Mouse (Mus musculus): ENCODE results near the gene Lrrc45. TPM values are rescaled to one million over a fixed set of nuclear protein-coding genes. Genes with fewer than 3 reads are reported as not detected.
A peak's percentile ranks its signal among the peaks of the same experiment; 100 is the strongest.
"Not testable (repeated sequence)": the region's sequence is repeated elsewhere in the genome, so short reads cannot be mapped to it uniquely, and the experiment has no call there.

Gene Lrrc45
- polyA plus RNA-seq, 1 experiment from 2014 or later = 71.8 TPM

DNA sequence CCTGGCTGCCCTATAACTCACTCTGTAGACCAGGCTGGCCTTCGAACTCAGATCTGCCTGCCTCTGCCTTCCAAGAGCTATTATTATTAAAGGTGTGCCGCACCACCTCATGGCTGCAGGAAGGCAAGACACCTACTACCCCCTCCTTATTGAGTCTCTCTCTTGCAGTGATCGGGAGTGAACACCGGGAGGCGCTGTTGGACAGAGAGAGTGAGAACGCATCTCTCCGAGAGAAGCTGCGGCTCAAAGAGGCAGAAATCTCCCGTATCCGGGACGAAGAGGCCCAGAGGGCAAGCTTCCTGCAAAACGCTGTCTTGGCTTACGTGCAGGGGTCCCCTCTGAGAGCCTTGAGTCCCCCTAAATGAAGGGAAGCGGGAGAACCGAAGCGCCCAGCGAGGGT is 6.7 kb downstream of the Lrrc45 start:
- H3K27ac ChIP-seq = peak overlapping the region; percentile 74
- H3K4me1 ChIP-seq (replicated peaks) = peaks cover 23% of the 10 kb centered on the region
- H3K27me3 ChIP-seq = peaks cover 14% of the 10 kb centered on the region
- H3K9me3 ChIP-seq = no peaks in the 10 kb centered on the region
- peaks cover 40% of the 10 kb centered on the region for H3K36me3 ChIP-seq
- ATAC-seq = peak; percentile 28; the same call in 1 of the 2 replicates
- WGBS = 10% methylated on average over 17 of the region's 17 CpGs
- peak overlapping the region; percentile 98 for H3K4me2 ChIP-seq (replicated peaks)
- H3K9ac ChIP-seq (replicated peaks) = peak overlapping the region; percentile 95
- peak overlapping the region; percentile 73 for H3K4me3 ChIP-seq (replicated peaks)

DNA sequence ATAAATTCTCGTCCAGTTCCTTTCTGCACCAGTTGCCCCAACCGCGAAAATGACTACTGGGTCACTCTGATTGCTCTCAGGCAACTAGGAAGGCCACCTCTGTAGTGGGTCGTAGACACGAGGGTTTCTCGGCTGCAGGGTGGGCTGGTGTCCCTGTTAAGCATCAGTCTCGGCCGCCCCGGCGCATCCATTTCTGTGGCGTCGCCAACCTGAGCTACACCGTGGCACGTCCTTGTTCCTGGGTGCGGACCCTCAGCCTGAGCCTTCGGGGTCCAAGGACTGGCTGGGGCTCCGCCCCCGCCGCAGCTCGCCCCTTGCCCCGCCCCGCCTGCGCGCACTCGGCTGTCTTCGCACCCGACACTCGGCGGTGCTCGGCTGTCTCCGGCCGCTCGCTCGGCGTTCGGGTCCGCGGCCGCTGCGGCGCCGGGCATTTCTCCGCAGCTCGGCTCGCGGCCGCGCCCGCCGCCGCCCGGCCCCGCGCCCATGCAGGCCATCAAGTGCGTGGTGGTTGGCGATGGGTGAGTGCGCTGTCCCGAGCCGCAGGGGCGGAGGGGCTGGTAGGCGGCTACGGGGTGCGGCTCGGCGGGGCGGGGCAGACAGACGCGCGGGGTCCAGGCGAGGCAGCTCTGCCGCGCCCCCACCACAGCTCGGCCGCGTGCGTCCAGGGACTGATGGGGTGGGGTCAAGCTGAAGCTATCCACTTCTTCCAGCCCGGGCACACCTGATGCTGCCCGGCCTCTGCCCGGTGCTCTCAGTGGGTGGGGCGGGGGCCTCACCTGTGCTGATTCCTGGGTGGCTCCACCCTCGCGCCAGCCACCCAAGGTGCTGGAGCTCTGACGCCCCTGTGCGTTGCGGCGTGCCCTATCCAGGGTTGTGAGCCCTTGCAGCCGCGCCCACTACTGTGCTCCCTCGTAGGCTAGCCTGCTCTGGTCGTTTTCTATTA is 7.7 kb downstream of the Lrrc45 start, which contains the start of gene Rac3:
Rac3 (plus strand) TSS at position 347 of the 943 bp plus-strand sequence.
- peaks cover 22% of the 10 kb centered on the region for H3K27me3 ChIP-seq
- H3K4me1 ChIP-seq (replicated peaks) = peaks cover 23% of the 10 kb centered on the region
- WGBS = under 1% methylated on average over 89 of the region's 90 CpGs
- peak within 1 kb of the TSS; percentile 95 for H3K9ac ChIP-seq (replicated peaks)
- H3K4me3 ChIP-seq (replicated peaks) = peak within 1 kb of the TSS; percentile 73
- peak within 1 kb of the TSS; percentile 98 for H3K4me2 ChIP-seq (replicated peaks)
- ATAC-seq = peak; percentile 86
- H3K27ac ChIP-seq = peak within 1 kb of the TSS; percentile 74
- H3K9me3 ChIP-seq = no peaks in the 10 kb centered on the region
- H3K36me3 ChIP-seq = peaks cover 30% of the 10 kb centered on the region

DNA sequence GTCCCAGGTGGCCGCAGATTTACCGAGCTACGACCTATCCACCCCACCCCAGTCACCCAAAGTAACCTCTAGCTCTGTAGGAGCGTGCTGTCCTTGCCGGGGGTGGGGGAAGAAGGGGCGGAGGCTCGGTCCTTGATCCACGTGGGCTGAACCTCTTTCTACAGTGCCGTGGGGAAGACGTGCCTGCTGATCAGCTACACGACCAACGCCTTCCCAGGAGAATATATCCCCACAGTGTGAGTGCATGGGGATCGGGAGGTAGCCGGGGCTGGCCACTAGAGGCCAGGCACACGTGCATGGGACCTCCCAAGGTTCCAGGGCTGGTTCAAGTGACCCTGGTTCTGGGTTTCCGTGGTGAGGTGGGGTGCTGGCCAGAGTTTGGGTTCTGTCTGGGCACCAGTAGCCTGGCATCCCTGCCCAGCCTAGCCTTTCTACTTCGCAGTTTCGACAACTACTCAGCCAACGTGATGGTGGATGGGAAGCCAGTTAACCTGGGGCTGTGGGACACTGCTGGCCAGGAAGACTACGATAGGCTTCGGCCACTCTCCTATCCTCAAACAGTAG is 8.4 kb downstream of the Lrrc45 start:
- Histone ChIP-seq H3K4me3 (replicated peaks) (peak overlapping the region; percentile 73), H3K9ac (replicated peaks) (peak overlapping the region; percentile 95), H3K27me3 (peaks cover 22% of the 10 kb centered on the region), H3K4me2 (replicated peaks) (peak overlapping the region; percentile 98), H3K9me3 (no peaks in the 10 kb centered on the region), H3K4me1 (replicated peaks) (peaks cover 30% of the 10 kb centered on the region), H3K27ac (no peak overlapping the region), H3K36me3 (peaks cover 26% of the 10 kb centered on the region)
- 22% methylated on average over 21 of the region's 21 CpGs for WGBS
- no peak; the same call in 1 of the 2 replicates for ATAC-seq

DNA sequence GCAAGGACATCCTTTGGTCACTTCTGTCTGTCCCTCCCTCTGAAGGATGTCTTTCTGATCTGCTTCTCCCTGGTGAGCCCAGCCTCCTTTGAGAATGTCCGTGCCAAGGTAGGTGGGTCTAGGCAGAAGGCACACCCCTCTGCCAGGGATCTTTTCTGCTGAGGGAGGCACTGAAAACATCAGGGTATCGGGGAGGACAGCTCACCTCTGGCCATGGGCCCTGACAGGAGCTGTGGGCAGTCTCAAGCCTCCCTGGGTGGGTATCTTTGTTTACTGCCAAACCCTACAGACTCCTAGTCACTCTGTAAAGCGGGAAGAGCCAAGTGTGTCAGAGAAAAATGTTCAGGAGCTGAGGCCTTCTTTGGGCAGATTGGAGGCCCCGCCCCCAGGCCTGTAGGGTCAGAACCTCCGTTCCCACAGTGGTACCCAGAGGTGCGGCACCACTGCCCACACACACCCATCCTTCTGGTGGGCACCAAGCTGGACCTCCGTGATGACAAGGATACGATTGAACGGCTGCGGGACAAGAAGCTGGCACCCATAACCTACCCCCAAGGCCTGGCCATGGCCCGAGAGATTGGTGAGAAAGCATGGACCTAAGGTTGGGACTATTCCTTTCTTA is 9.1 kb downstream of the Lrrc45 start:
- Histone ChIP-seq H3K36me3 (peaks cover 19% of the 10 kb centered on the region), H3K9me3 (no peaks in the 10 kb centered on the region), H3K4me1 (replicated peaks) (peaks cover 30% of the 10 kb centered on the region), H3K4me3 (replicated peaks) (no peak overlapping the region; the same call in 1 of the 2 replicates), H3K9ac (replicated peaks) (no peak overlapping the region; the same call in 1 of the 2 replicates), H3K27me3 (peaks cover 23% of the 10 kb centered on the region), H3K27ac (no peak overlapping the region), H3K4me2 (replicated peaks) (peak overlapping the region; percentile 98)
- ATAC-seq = no peak
- WGBS = 88% methylated on average over 11 of the region's 11 CpGs

DNA sequence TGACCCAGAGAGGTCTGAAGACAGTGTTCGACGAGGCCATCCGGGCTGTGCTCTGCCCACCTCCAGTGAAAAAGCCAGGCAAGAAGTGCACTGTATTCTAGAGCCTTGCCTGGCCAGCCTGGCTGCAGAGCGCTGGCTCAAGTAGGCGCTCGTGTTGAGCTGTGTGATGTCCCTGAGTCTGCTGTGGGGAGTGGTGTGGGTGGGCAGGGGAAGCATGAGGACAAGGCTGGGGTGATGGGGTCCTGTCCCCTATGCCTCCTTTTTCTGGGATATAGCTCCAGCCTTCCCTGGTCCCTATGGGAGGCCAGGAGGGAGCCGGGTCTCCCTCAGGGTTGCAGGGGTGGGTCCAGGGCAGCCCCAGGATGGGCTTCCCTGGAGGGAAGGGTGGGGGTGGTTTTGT is 9.8 kb downstream of the Lrrc45 start:
- Histone ChIP-seq H3K27me3 (peaks cover 29% of the 10 kb centered on the region), H3K4me3 (replicated peaks) (no peak overlapping the region), H3K9me3 (no peaks in the 10 kb centered on the region), H3K36me3 (peaks cover 12% of the 10 kb centered on the region), H3K27ac (no peak overlapping the region), H3K4me1 (replicated peaks) (peaks cover 30% of the 10 kb centered on the region), H3K9ac (replicated peaks) (no peak overlapping the region), H3K4me2 (replicated peaks) (no peak overlapping the region)
- ATAC-seq = no peak
- 80% methylated on average over 7 of the region's 7 CpGs for WGBS

DNA sequence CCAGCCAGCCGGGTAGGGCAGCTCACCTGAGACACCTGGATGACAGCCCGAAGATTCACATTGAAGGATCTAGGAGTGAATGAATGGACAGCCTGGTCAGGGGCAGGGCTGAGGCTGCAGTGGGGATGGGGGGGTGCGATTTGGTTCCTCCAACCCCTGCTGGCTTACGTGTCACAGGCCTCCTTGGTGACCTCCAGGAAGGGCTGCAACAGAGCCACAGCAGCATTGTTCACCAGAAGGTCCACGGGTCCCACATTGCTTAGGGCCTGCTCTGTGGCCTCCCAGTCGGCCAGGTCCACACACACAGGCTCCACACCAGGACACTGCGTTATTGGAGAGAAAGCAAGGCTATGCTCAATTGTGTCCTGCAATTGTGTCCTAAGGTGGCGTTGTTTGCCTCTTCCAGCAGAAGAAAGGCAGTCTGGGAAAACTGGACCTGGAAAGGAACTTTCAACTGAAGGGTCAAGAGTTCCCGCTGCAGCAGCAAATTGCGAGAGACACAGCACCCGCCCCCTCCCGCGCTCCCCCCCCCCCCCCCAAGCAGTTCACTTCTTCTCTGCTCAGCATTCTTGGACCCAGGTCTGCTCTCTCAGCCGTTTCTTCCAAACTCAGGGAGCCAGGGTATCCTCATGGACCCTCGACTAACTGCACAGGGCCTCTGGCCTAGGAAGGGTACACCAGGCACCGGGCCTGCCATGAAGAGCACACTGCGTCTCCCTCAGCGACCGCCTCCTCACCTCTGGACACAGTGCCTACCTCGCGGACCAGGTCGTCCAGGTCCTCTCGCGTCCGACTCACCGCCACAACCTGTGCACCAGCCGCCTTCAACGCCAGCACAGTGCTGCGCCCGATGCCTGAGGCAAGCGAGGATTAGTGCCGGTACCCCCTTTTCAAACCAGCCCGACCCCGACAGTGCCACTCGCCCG is 12.8 kb downstream of the Lrrc45 start:
- H3K27me3 ChIP-seq = peaks cover 49% of the 10 kb centered on the region
- 19% methylated on average over 32 of the region's 36 CpGs for WGBS

DNA sequence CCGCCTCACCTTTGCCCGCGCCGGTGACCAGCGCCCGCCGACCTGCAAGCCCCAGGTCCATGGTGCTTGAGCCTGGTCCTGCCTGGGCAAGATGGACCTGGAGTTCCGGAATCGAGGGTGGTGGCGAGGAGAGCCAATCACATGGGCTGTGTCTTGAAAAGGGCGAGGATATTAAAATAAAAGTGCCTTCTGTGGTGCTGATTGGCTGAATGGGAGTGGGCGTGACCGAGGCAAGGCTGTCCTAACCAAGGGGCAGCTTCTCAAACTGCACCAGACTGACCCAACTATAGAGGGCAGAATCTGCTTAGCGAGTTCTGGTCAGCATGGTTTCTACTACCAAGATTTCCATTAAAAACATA is 13.4 kb downstream of the Lrrc45 start, which contains the start of gene Dcxr:
Dcxr (minus strand) TSS at position 113 of the 359 bp plus-strand sequence.
- peak; percentile 86 for ATAC-seq
- Histone ChIP-seq H3K27me3 (peaks cover 49% of the 10 kb centered on the region), H3K27ac (no peak within 1 kb of the TSS), H3K4me1 (replicated peaks) (peaks cover 20% of the 10 kb centered on the region), H3K4me3 (replicated peaks) (peak within 1 kb of the TSS; percentile 49), H3K9ac (replicated peaks) (peak within 1 kb of the TSS; percentile 65), H3K9me3 (no peaks in the 10 kb centered on the region), H3K4me2 (replicated peaks) (peak within 1 kb of the TSS; percentile 81), H3K36me3 (no peaks in the 10 kb centered on the region)
- 1% methylated on average over 14 of the region's 14 CpGs for WGBS

More for the DNA sequence above, 12.8 kb downstream of the Lrrc45 start:
- ATAC-seq = peak; percentile 25; the same call in 1 of the 2 replicates
- H3K4me2 ChIP-seq (replicated peaks) = peak overlapping the region; percentile 81
- H3K9me3 ChIP-seq = no peaks in the 10 kb centered on the region
- peak overlapping the region; percentile 49 for H3K4me3 ChIP-seq (replicated peaks)
- H3K4me1 ChIP-seq (replicated peaks) = peaks cover 26% of the 10 kb centered on the region
- H3K36me3 ChIP-seq = no peaks in the 10 kb centered on the region
- H3K27ac ChIP-seq = no peak overlapping the region
- H3K9ac ChIP-seq (replicated peaks) = peak overlapping the region; percentile 65

DNA sequence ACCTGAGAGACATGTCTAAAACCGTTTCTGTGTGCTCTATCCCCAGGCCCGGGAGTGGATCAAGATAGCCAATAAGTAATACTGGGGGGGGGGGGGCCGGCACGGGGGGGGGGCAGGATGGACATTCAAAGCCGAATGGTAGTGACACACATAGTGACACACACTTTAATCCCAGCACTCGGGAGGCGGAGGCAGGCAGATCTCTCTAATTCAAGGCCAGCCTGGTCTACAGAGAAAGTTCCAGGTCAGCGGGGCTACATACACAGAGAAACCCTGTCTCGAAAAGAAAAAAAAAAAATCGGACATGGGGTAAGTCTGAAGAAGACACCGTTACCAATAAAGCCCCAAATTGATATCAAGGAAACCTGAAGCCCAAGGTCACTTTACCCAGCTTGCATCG is 13.8 kb downstream of the Lrrc45 start:
- Histone ChIP-seq H3K36me3 (no peaks in the 10 kb centered on the region), H3K4me2 (replicated peaks) (peak overlapping the region; percentile 81; the same call in 1 of the 2 replicates), H3K4me1 (replicated peaks) (peaks cover 16% of the 10 kb centered on the region), H3K4me3 (replicated peaks) (no peak overlapping the region), H3K27me3 (peaks cover 48% of the 10 kb centered on the region), H3K27ac (no peak overlapping the region), H3K9ac (replicated peaks) (no peak overlapping the region), H3K9me3 (no peaks in the 10 kb centered on the region)
- ATAC-seq = no peak
- 59% methylated on average over 12 of the region's 12 CpGs for WGBS

DNA sequence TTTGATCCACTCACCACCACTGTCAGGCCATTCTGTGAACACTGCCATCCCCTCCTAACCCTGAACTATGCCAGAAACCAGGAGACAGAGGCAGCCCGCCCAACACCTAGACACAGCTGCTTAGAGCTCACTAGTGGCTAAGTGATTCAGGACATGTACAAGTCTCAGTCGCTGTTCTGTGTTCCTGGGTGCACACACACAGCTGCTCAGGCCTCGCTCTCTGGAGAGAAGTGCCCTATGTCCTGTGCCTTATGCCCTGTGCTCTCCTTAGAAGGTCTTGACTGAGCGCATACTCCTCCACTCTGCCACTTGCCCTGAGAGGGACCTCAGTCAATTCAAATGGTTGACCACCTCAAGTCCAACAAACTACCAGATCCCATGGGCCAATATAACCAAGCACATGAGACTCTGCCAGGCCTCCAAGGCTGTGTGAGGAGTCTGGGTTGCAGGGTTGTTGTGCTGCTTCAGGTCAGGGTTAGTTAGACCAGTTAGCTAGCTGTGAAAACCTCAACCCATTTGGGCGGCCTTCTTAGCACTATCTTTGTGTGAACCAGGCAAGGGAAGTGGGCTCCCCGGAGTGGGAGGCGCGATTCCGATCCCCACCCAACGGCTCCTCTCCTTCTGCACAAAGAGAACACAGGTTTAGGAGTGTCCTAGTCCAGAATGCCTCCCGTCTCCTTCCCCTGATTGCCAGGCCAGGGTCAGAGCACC is 15.0 kb downstream of the Lrrc45 start:
- no peak overlapping the region for H3K9ac ChIP-seq (replicated peaks)
- no peak overlapping the region for H3K4me2 ChIP-seq (replicated peaks)
- peaks cover 43% of the 10 kb centered on the region for H3K27me3 ChIP-seq
- no peak overlapping the region for H3K27ac ChIP-seq
- WGBS = 68% methylated on average over 11 of the region's 11 CpGs
- H3K4me1 ChIP-seq (replicated peaks) = peaks cover 13% of the 10 kb centered on the region
- no peak overlapping the region for H3K4me3 ChIP-seq (replicated peaks)
- H3K9me3 ChIP-seq = no peaks in the 10 kb centered on the region
- no peaks in the 10 kb centered on the region for H3K36me3 ChIP-seq
- ATAC-seq = no peak

DNA sequence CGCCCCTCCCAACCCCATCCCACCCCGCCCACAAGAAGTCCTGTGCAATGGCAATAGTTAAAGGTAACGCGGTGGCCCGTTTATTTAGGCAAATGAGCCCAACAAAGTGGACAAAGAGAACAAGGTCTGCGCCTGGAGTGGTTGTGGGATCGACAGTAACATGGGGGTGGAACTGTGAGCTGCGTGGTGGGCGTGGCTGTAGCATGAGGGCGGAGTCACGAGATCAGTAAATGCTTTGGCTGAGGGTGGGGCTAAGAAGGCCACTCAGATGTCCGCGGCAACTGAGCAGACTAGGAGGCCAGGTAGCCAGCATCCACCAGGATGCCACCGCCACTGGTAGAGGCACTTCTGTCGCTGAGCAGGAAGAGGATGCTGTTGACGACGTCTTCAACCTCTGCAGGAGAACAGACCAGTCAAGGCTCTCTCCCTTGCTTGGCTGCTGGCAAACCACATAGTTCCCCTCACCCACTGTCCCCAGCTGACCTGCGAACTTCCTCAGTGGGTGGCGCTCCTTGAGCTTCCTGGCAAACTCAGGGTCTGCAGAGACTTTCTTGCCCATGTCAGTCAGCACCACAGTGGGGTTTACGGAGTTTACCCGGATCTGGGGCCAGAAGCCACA is 15.8 kb downstream of the Lrrc45 start:
- WGBS = 2% methylated on average over 18 of the region's 21 CpGs
- not testable (repeated sequence) for H3K4me3 ChIP-seq (replicated peaks); H3K27ac ChIP-seq; H3K9me3 ChIP-seq; H3K36me3 ChIP-seq; ATAC-seq; H3K9ac ChIP-seq (replicated peaks)
- Histone ChIP-seq H3K4me2 (replicated peaks) (peak overlapping the region; percentile 25; the same call in 1 of the 2 replicates), H3K27me3 (peaks cover 43% of the 10 kb centered on the region), H3K4me1 (replicated peaks) (peaks cover 13% of the 10 kb centered on the region)

Measured in midbrain, embryonic 13.5 days (tissue).